Mouse (Mus musculus): Measurements from ENCODE around the gene Rhbg. TPM values are rescaled to one million over a fixed set of nuclear protein-coding genes. Genes with fewer than 3 reads are reported as not detected.

Rhbg gene
- polyA plus RNA-seq, 1 experiment from 2014 or later = 19.4 TPM

GRCm38 (mm10) chr3:88229526-88229925, 25.0 kb downstream of the Rhbg start:
- no peak overlapping the region for H3K4me3 ChIP-seq (ENCODE audit: low read depth, low read length)
- TF ChIP-seq CTCF (IDR thresholded peaks at IDR 0.05; ENCODE audit: low read depth) = no peak
- no peak for TF ChIP-seq EP300 (optimal IDR thresholded peaks at IDR 0.05)
- no peaks in the 10 kb centered on the region for H3K36me3 ChIP-seq (ENCODE audit: control insufficient read depth, insufficient read depth, low read length)
- no peak overlapping the region for H3K9ac ChIP-seq (ENCODE audit: low read length)
- H3K4me1 ChIP-seq (replicated peaks; ENCODE audit: control insufficient read depth, insufficient read depth) = no peaks in the 10 kb centered on the region
- ATAC-seq (ENCODE audit: low FRiP score, low TSS enrichment) (no peak), DNase-seq (ENCODE audit: low spot score) (no peak)
- no peak overlapping the region for H3K27ac ChIP-seq (replicated peaks)
- H3K9me3 ChIP-seq (ENCODE audit: control insufficient read depth, low read length) = no peaks in the 10 kb centered on the region
- 82% methylated on average over 6 of the region's 6 CpGs for WGBS
- H3K4me2 ChIP-seq (replicated peaks; ENCODE audit: low read depth) = no peak overlapping the region
- no peaks in the 10 kb centered on the region; the same call in 1 of the 2 replicates for H3K27me3 ChIP-seq (ENCODE audit: control insufficient read depth, insufficient read depth, low read length)

- no peak overlapping the region for H3K4me3 ChIP-seq (ENCODE audit: low read depth, low read length)
- no peak overlapping the region for H3K9ac ChIP-seq (ENCODE audit: low read length)
- no peak for ATAC-seq (ENCODE audit: low FRiP score, low TSS enrichment)
- H3K36me3 ChIP-seq (ENCODE audit: control insufficient read depth, insufficient read depth, low read length) = no peaks in the 10 kb centered on the region
- no peak overlapping the region for H3K27ac ChIP-seq (replicated peaks)
- H3K4me2 ChIP-seq (replicated peaks; ENCODE audit: low read depth) = no peak overlapping the region
- H3K27me3 ChIP-seq (ENCODE audit: control insufficient read depth, insufficient read depth, low read length) = no peaks in the 10 kb centered on the region; the same call in 1 of the 2 replicates
- no peak for DNase-seq (ENCODE audit: low spot score)
- WGBS = 53% methylated on average over 4 of the region's 4 CpGs
- no peak for TF ChIP-seq EP300 (optimal IDR thresholded peaks at IDR 0.05)
- no peak for TF ChIP-seq CTCF (IDR thresholded peaks at IDR 0.05; ENCODE audit: low read depth)
- no peaks in the 10 kb centered on the region for H3K4me1 ChIP-seq (replicated peaks; ENCODE audit: control insufficient read depth, insufficient read depth)
- no peaks in the 10 kb centered on the region for H3K9me3 ChIP-seq (ENCODE audit: control insufficient read depth, low read length)
Measured at GRCm38 (mm10) chr3:88228906-88229305, 25.6 kb downstream of the Rhbg start.

GRCm38 (mm10) chr3:88227976-88228375, 26.5 kb downstream of the Rhbg start:
- no peak overlapping the region for H3K27ac ChIP-seq (replicated peaks)
- ATAC-seq (ENCODE audit: low FRiP score, low TSS enrichment) (no peak), DNase-seq (ENCODE audit: low spot score) (no peak)
- no peak overlapping the region for H3K9ac ChIP-seq (ENCODE audit: low read length)
- TF ChIP-seq CTCF (IDR thresholded peaks at IDR 0.05; ENCODE audit: low read depth) (no peak), EP300 (optimal IDR thresholded peaks at IDR 0.05) (no peak)
- H3K27me3 ChIP-seq (ENCODE audit: control insufficient read depth, insufficient read depth, low read length) = no peaks in the 10 kb centered on the region; the same call in 1 of the 2 replicates
- WGBS = 42% methylated on average over 6 of the region's 6 CpGs
- H3K36me3 ChIP-seq (ENCODE audit: control insufficient read depth, insufficient read depth, low read length) = no peaks in the 10 kb centered on the region
- no peaks in the 10 kb centered on the region for H3K9me3 ChIP-seq (ENCODE audit: control insufficient read depth, low read length)
- no peak overlapping the region for H3K4me3 ChIP-seq (ENCODE audit: low read depth, low read length)
- H3K4me1 ChIP-seq (replicated peaks; ENCODE audit: control insufficient read depth, insufficient read depth) = no peaks in the 10 kb centered on the region
- no peak overlapping the region for H3K4me2 ChIP-seq (replicated peaks; ENCODE audit: low read depth)

GRCm38 (mm10) chr3:88227260-88227659, 27.2 kb downstream of the Rhbg start:
- DNase-seq (ENCODE audit: low spot score) (no peak), ATAC-seq (ENCODE audit: low FRiP score, low TSS enrichment) (no peak)
- Histone ChIP-seq H3K9ac (ENCODE audit: low read length) (no peak overlapping the region), H3K4me3 (ENCODE audit: low read depth, low read length) (no peak overlapping the region), H3K36me3 (ENCODE audit: control insufficient read depth, insufficient read depth, low read length) (no peaks in the 10 kb centered on the region), H3K4me1 (replicated peaks; ENCODE audit: control insufficient read depth, insufficient read depth) (no peaks in the 10 kb centered on the region), H3K4me2 (replicated peaks; ENCODE audit: low read depth) (no peak overlapping the region), H3K9me3 (ENCODE audit: control insufficient read depth, low read length) (no peaks in the 10 kb centered on the region), H3K27me3 (ENCODE audit: control insufficient read depth, insufficient read depth, low read length) (no peaks in the 10 kb centered on the region; the same call in 1 of the 2 replicates), H3K27ac (replicated peaks) (no peak overlapping the region)
- TF ChIP-seq CTCF (IDR thresholded peaks at IDR 0.05; ENCODE audit: low read depth) (no peak), EP300 (optimal IDR thresholded peaks at IDR 0.05) (no peak)
- 32% methylated on average over 4 of the region's 4 CpGs for WGBS

- Histone ChIP-seq H3K4me1 (replicated peaks; ENCODE audit: control insufficient read depth, insufficient read depth) (no peaks in the 10 kb centered on the region), H3K27ac (replicated peaks) (no peak overlapping the region), H3K9me3 (ENCODE audit: control insufficient read depth, low read length) (no peaks in the 10 kb centered on the region), H3K9ac (ENCODE audit: low read length) (no peak overlapping the region), H3K4me2 (replicated peaks; ENCODE audit: low read depth) (no peak overlapping the region), H3K27me3 (ENCODE audit: control insufficient read depth, insufficient read depth, low read length) (no peaks in the 10 kb centered on the region; the same call in 1 of the 2 replicates), H3K36me3 (ENCODE audit: control insufficient read depth, insufficient read depth, low read length) (no peaks in the 10 kb centered on the region), H3K4me3 (ENCODE audit: low read depth, low read length) (no peak overlapping the region)
- no peak for DNase-seq (ENCODE audit: low spot score)
- TF ChIP-seq EP300 (optimal IDR thresholded peaks at IDR 0.05) (no peak), CTCF (IDR thresholded peaks at IDR 0.05; ENCODE audit: low read depth) (no peak)
- ATAC-seq (ENCODE audit: low FRiP score, low TSS enrichment) = no peak
- WGBS = 88% methylated on average over 10 of the region's 10 CpGs
Measured at GRCm38 (mm10) chr3:88226101-88226845, 28.2 kb downstream of the Rhbg start.

GRCm38 (mm10) chr3:88224929-88225328, 29.6 kb downstream of the Rhbg start:
- TF ChIP-seq EP300 (optimal IDR thresholded peaks at IDR 0.05) (no peak), CTCF (IDR thresholded peaks at IDR 0.05; ENCODE audit: low read depth) (no peak)
- DNase-seq (ENCODE audit: low spot score) (no peak), ATAC-seq (ENCODE audit: low FRiP score, low TSS enrichment) (no peak)
- 62% methylated on average over 2 of the region's 2 CpGs for WGBS
- H3K27me3 ChIP-seq (ENCODE audit: control insufficient read depth, insufficient read depth, low read length) = no peaks in the 10 kb centered on the region
- H3K4me2 ChIP-seq (replicated peaks; ENCODE audit: low read depth) = no peak overlapping the region
- no peak overlapping the region for H3K4me3 ChIP-seq (ENCODE audit: low read depth, low read length)
- H3K9ac ChIP-seq (ENCODE audit: low read length) = no peak overlapping the region
- H3K36me3 ChIP-seq (ENCODE audit: control insufficient read depth, insufficient read depth, low read length) = no peaks in the 10 kb centered on the region
- no peak overlapping the region for H3K27ac ChIP-seq (replicated peaks)
- H3K4me1 ChIP-seq (replicated peaks; ENCODE audit: control insufficient read depth, insufficient read depth) = no peaks in the 10 kb centered on the region
- H3K9me3 ChIP-seq (ENCODE audit: control insufficient read depth, low read length) = no peaks in the 10 kb centered on the region

Data from stomach, postnatal 0 days (tissue).